Mouse (Mus musculus) urinary bladder, adult 18-20 months (tissue): ENCODE data around the gene Pold2.
A peak's percentile ranks its signal among the peaks of the same experiment; 100 is the strongest.

Source experiments
- DNase-seq, 2 experiments: peaks; one replicate each; pipeline ENCODE4 v3.0.0; 2022; ENCODE audit warnings: low spot score in 2 of 2, mixed read lengths in 2 of 2

Pold2 gene

GRCm38 (mm10) chr11:5859883-5860550, 18.1 kb downstream of the Pold2 start:
- DNase-seq = no peak

GRCm38 (mm10) chr11:5858723-5859122, 19.4 kb downstream of the Pold2 start:
- no peak for DNase-seq

- DNase-seq = no peak
Measured at GRCm38 (mm10) chr11:5856479-5857130, 21.5 kb downstream of the Pold2 start.

GRCm38 (mm10) chr11:5855902-5856301, 22.2 kb downstream of the Pold2 start:
- DNase-seq = no peak

- DNase-seq = no peak
Measured at GRCm38 (mm10) chr11:5855481-5855880, 22.6 kb downstream of the Pold2 start.

GRCm38 (mm10) chr11:5852314-5852713, 25.8 kb downstream of the Pold2 start:
- no peak for DNase-seq

GRCm38 (mm10) chr11:5851021-5851736, 26.9 kb downstream of the Pold2 start:
- no peak for DNase-seq

GRCm38 (mm10) chr11:5850452-5850851, 27.6 kb downstream of the Pold2 start:
- DNase-seq = no peak

GRCm38 (mm10) chr11:5849316-5849715, 28.8 kb downstream of the Pold2 start:
- no peak for DNase-seq

- no peak for DNase-seq
Measured at GRCm38 (mm10) chr11:5848741-5849140, 29.4 kb downstream of the Pold2 start.

GRCm38 (mm10) chr11:5846639-5847345, 31.3 kb downstream of the Pold2 start:
- peak; percentile 21 to 55 for DNase-seq

- no peak for DNase-seq
Measured at GRCm38 (mm10) chr11:5843131-5843530, 35.0 kb downstream of the Pold2 start.

- no peak for DNase-seq
Measured at GRCm38 (mm10) chr11:5841751-5842150, 36.3 kb downstream of the Pold2 start.

- no peak for DNase-seq
Measured at GRCm38 (mm10) chr11:5840346-5840745, 37.7 kb downstream of the Pold2 start.

- DNase-seq = peak; percentile 87 to 92
Measured at GRCm38 (mm10) chr11:5837251-5838246, 40.5 kb downstream of the Pold2 start, which contains the start of gene Polm. Gene Polm (minus strand): TSS chr11:5838016.

GRCm38 (mm10) chr11:5836126-5836525, 42.0 kb downstream of the Pold2 start:
- no peak for DNase-seq

GRCm38 (mm10) chr11:5835057-5835456, 43.0 kb downstream of the Pold2 start:
- no peak for DNase-seq

- no peak for DNase-seq
Measured at GRCm38 (mm10) chr11:5834506-5834905, 43.6 kb downstream of the Pold2 start.

- DNase-seq = no peak
Measured at GRCm38 (mm10) chr11:5829327-5829726, 48.8 kb downstream of the Pold2 start.

GRCm38 (mm10) chr11:5828509-5829191, 49.4 kb downstream of the Pold2 start:
- no peak for DNase-seq
